In the genomic region with DNA sequence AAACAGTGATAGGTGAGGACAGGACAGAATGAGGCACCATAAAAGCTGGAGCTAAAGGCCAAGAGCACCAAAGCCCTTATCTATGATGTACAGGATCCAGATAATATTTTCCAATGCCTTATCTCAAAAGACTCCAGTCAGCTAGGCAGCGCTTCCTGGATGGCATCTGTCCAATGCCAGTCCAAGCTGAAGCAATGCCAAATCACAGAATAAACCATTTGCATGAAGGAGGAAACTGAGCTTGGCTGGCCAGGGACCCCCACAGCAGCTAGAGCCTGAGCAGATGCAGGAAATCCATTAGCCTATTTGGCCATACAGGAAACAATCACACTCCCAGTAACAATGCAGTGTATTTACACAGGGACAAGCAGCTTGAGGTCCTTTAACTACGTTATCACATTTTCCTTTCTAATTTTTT, we compare ENCODE assay signal across 8 mouse cellular contexts. TPM values are rescaled to one million over a fixed set of nuclear protein-coding genes. Genes with fewer than 3 reads are reported as not detected.
DNase-seq lines count a peak whose midpoint lies in the region; ATAC-seq and TF ChIP-seq lines count a peak whose summit lies in the region.

No protein-coding gene starts in this region.

- H3K9ac ChIP-seq in liver, postnatal 0 days (replicated peaks): no peak overlapping the region

- ATAC-seq in liver, postnatal 0 days: no peak
- ATAC-seq in hematopoietic stem cell, adult 5-6 weeks (replicated peaks in 1 of 2; ENCODE audit: insufficient read depth in 1 of 2, low FRiP score in 2 of 2, low TSS enrichment in 1 of 2, low read depth in 1 of 2, poor library complexity in 2 of 2, severe bottlenecking in 2 of 2): peak; percentile 87 to 91

- no peak for TF ChIP-seq CTCF in liver, postnatal 0 days (IDR thresholded peaks at IDR 0.05; ENCODE audit: low read depth)
- TF ChIP-seq CTCF in brain, embryonic 14.5 days (IDR thresholded peaks at IDR 0.05; ENCODE audit: borderline replicate concordance, extremely low read depth, insufficient read depth, insufficient read length): no peak

- no peak for TF ChIP-seq EP300 in liver, postnatal 0 days (IDR thresholded peaks at IDR 0.05; ENCODE audit: low read depth)

- peak; percentile 11 for DNase-seq in liver
- no peak for DNase-seq in liver, postnatal 0 days
- peak; percentile 65 for DNase-seq in brain, embryonic 14.5 days (ENCODE audit: low read depth)
- peak; percentile 88 for DNase-seq in lung, postnatal 10 days
- no peak for DNase-seq in forebrain, embryonic 10.5 days (ENCODE audit: extremely low spot score, low spot score)
- no peak for DNase-seq in gastrocnemius, postnatal 36 days
- no peak for DNase-seq in spleen, postnatal 14 days (ENCODE audit: low spot score in 2 of 2)

- H3K9me3 ChIP-seq in liver, postnatal 0 days (ENCODE audit: low read length): no peaks in the 10 kb centered on the region
- no peaks in the 10 kb centered on the region for H3K9me3 ChIP-seq in forebrain, embryonic 10.5 days

- H3K36me3 ChIP-seq in liver, postnatal 0 days (replicated peaks; ENCODE audit: insufficient read depth, low read length): no peaks in the 10 kb centered on the region
- H3K36me3 ChIP-seq in forebrain, embryonic 10.5 days (replicated peaks): no peaks in the 10 kb centered on the region

- intact Hi-C loops in gastrocnemius, postnatal 36 days (cut with DNase I): no loop called here

- H3K4me1 ChIP-seq in liver, postnatal 0 days (ENCODE audit: insufficient read depth): peaks cover 7% of the 10 kb centered on the region
- no peaks in the 10 kb centered on the region for H3K4me1 ChIP-seq in forebrain, embryonic 10.5 days

- H3K4me3 ChIP-seq in liver, postnatal 0 days (ENCODE audit: low read depth, low read length): no peak overlapping the region
- no peak overlapping the region for H3K4me3 ChIP-seq in forebrain, embryonic 10.5 days

- H3K4me2 ChIP-seq in liver, postnatal 0 days (ENCODE audit: low read depth, low read length): no peak overlapping the region

- no peaks in the 10 kb centered on the region for H3K27me3 ChIP-seq in liver, postnatal 0 days (ENCODE audit: insufficient read depth, low read length)
- H3K27me3 ChIP-seq in forebrain, embryonic 10.5 days (ENCODE audit: poor library complexity, severe bottlenecking): no peaks in the 10 kb centered on the region

- H3K27ac ChIP-seq in liver, postnatal 0 days (ENCODE audit: low read depth): no peak overlapping the region
- no peak overlapping the region for H3K27ac ChIP-seq in forebrain, embryonic 10.5 days

- TF ChIP-seq POLR2A in brain, embryonic 14.5 days (IDR thresholded peaks at IDR 0.05; ENCODE audit: borderline replicate concordance, extremely low read depth, insufficient read depth, insufficient read length, poor library complexity, severe bottlenecking): no peak

- 28% methylated on average over 2 of the region's 2 CpGs for WGBS in liver, postnatal 0 days (ENCODE audit: insufficient replicate concordance)
- WGBS in forebrain, embryonic 10.5 days: 81% methylated on average over 2 of the region's 2 CpGs

RNA-seq across cellular contexts. Expression of gene Ipp, which starts 16.2 kb away (rescaled TPM):
- 8.1 and 9.1 TPM in 2 replicates for polyA plus RNA-seq in liver, postnatal 0 days (2015; fragmentation: Nextera tagmentation; extraction: Ambion mirVana)
- 6.9 and 7.0 TPM in 2 replicates for polyA plus RNA-seq in brain, embryonic 14.5 days (2012; rRNA removed)
- total RNA-seq in hematopoietic stem cell, adult 5-6 weeks (2017): 19.1 and 31.5 TPM in 2 replicates
- polyA plus RNA-seq in forebrain, embryonic 10.5 days (2016; fragmentation: Nextera tagmentation; extraction: Ambion mirVana): 19.7 and 22.9 TPM in 2 replicates
- total RNA-seq in gastrocnemius, postnatal 36 days (2021): 10 to 100 TPM; 13.8 to 14.6 TPM

RNA-seq across cellular contexts. Expression of gene Mast2, which starts 27.1 kb away (rescaled TPM):
- 2.4 and 2.8 TPM in 2 replicates for polyA plus RNA-seq in liver, postnatal 0 days (2015; fragmentation: Nextera tagmentation; extraction: Ambion mirVana)
- 163 and 171 TPM in 2 replicates for polyA plus RNA-seq in brain, embryonic 14.5 days (2012; rRNA removed)
- 11.8 and 12.6 TPM in 2 replicates for total RNA-seq in hematopoietic stem cell, adult 5-6 weeks (2017)
- polyA plus RNA-seq in forebrain, embryonic 10.5 days (2016; fragmentation: Nextera tagmentation; extraction: Ambion mirVana): 15.4 and 15.9 TPM in 2 replicates
- 10 to 100 TPM; 81.2 to 85.0 TPM for total RNA-seq in gastrocnemius, postnatal 36 days (2021)

Comparison
In these comparisons a context has a peak if more than half of its experiments do, and no peak if none do; other contexts are left out.
1. DNase-seq: peak in liver (single experiment), brain, embryonic 14.5 days (single experiment) and lung, postnatal 10 days (single experiment); none in liver, postnatal 0 days (single experiment), forebrain, embryonic 10.5 days (single experiment), gastrocnemius, postnatal 36 days (0 of 2) and spleen, postnatal 14 days (0 of 2).